Mouse (Mus musculus): Measurements from ENCODE around the gene Hexim2.

GRCm38 (mm10) chr11:103136039-103136577, 3.9 kb downstream of the Hexim2 start:
- TF ChIP-seq POLR2A (IDR thresholded peaks at IDR 0.05; ENCODE audit: borderline replicate concordance, low read depth, low read length) (no peak), CTCF (IDR thresholded peaks at IDR 0.05; ENCODE audit: low read depth, low read length) (no peak)

Measured in bone marrow macrophage, adult 2 months (primary cell).